ENCODE assay signal across 17 mouse cellular contexts in genomic region chr3:93597970-93598369, GRCm38 (mm10). TPM values are rescaled to one million over a fixed set of nuclear protein-coding genes. Genes with fewer than 3 reads are reported as not detected.
DNase-seq lines count a peak whose midpoint lies in the region; ATAC-seq and TF ChIP-seq lines count a peak whose summit lies in the region.
"Had no signal": no experiment of that assay in that cellular context is flagged by ENCODE, and none has a peak within 500 bp of the region (broad histone marks: within the 10 kb centered on the region; RNA-seq: fewer than 3 reads in every experiment).

No protein-coding gene starts in this region.

- H3K9ac ChIP-seq in intestine, embryonic 15.5 days, result no peak overlapping the region
- H3K9ac ChIP-seq in stomach, postnatal 0 days (ENCODE audit: low read length), result no peak overlapping the region
- no peak overlapping the region for H3K9ac ChIP-seq in liver, embryonic 11.5 days (ENCODE audit: low read depth, low read length)
- H3K9ac ChIP-seq: midbrain, embryonic 12.5 days had no signal

- H3K27me3 ChIP-seq in kidney, adult 2 months (replicated peaks; ENCODE audit: control insufficient read depth, insufficient read depth, low read length), result no peaks in the 10 kb centered on the region
- H3K27me3 ChIP-seq in testis, adult 2 months (ENCODE audit: control insufficient read depth, insufficient read depth, low read length), result no peaks in the 10 kb centered on the region
- no peaks in the 10 kb centered on the region for H3K27me3 ChIP-seq in intestine, embryonic 15.5 days (replicated peaks)
- H3K27me3 ChIP-seq in stomach, postnatal 0 days (ENCODE audit: control insufficient read depth, insufficient read depth, low read length), result no peaks in the 10 kb centered on the region
- no peaks in the 10 kb centered on the region for H3K27me3 ChIP-seq in liver, embryonic 11.5 days (replicated peaks; ENCODE audit: control insufficient read depth, insufficient read depth, low read length)
- H3K27me3 ChIP-seq: midbrain, embryonic 12.5 days had no signal

- H3K36me3 ChIP-seq in kidney, adult 2 months (ENCODE audit: control insufficient read depth, insufficient read depth, low read length), result no peaks in the 10 kb centered on the region
- no peaks in the 10 kb centered on the region for H3K36me3 ChIP-seq in testis, adult 2 months (ENCODE audit: control insufficient read depth, insufficient read depth, low read length)
- no peaks in the 10 kb centered on the region for H3K36me3 ChIP-seq in intestine, embryonic 15.5 days
- H3K36me3 ChIP-seq in stomach, postnatal 0 days (ENCODE audit: control insufficient read depth, insufficient read depth, low read length), result no peaks in the 10 kb centered on the region
- H3K36me3 ChIP-seq in liver, embryonic 11.5 days (ENCODE audit: control insufficient read depth, insufficient read depth, low read length), result no peaks in the 10 kb centered on the region
- H3K36me3 ChIP-seq: midbrain, embryonic 12.5 days had no signal

- no peak for TF ChIP-seq EP300 in stomach, postnatal 0 days (optimal IDR thresholded peaks at IDR 0.05)

- ATAC-seq in intestine, embryonic 15.5 days, result peak; percentile 40
- ATAC-seq in stomach, postnatal 0 days (ENCODE audit: low FRiP score, low TSS enrichment), result no peak
- ATAC-seq in liver, embryonic 11.5 days (replicated peaks; ENCODE audit: low FRiP score), result no peak

- TF ChIP-seq POLR2A in kidney, adult 2 months (IDR thresholded peaks at IDR 0.05; ENCODE audit: low read depth, low read length), result no peak
- no peak for TF ChIP-seq POLR2A in testis, adult 2 months (IDR thresholded peaks at IDR 0.05; ENCODE audit: control insufficient read depth, low read depth, low read length)

- 71% methylated on average over 7 of the region's 7 CpGs for WGBS in kidney, adult 2 months
- WGBS in intestine, embryonic 15.5 days, result 76% methylated on average over 7 of the region's 7 CpGs
- 76% methylated on average over 7 of the region's 7 CpGs for WGBS in stomach, postnatal 0 days
- WGBS in liver, embryonic 11.5 days, result 83% methylated on average over 7 of the region's 7 CpGs

- H3K9me3 ChIP-seq in intestine, embryonic 15.5 days, result no peaks in the 10 kb centered on the region
- H3K9me3 ChIP-seq in stomach, postnatal 0 days (ENCODE audit: control insufficient read depth, low read length), result no peaks in the 10 kb centered on the region
- H3K9me3 ChIP-seq in liver, embryonic 11.5 days (ENCODE audit: control insufficient read depth, low read length), result no peaks in the 10 kb centered on the region
- H3K9me3 ChIP-seq: midbrain, embryonic 12.5 days had no signal

- H3K4me2 ChIP-seq in intestine, embryonic 15.5 days (replicated peaks), result no peak overlapping the region
- no peak overlapping the region for H3K4me2 ChIP-seq in stomach, postnatal 0 days (replicated peaks; ENCODE audit: low read depth)
- no peak overlapping the region for H3K4me2 ChIP-seq in liver, embryonic 11.5 days
- H3K4me2 ChIP-seq: midbrain, embryonic 12.5 days had no signal

- no peak for DNase-seq in kidney, adult 2 months
- no peak for DNase-seq in kidney, adult 8-10 months
- DNase-seq in testis, postnatal 10 days (ENCODE audit: low spot score), result no peak
- DNase-seq in stomach, postnatal 0 days (ENCODE audit: low spot score), result no peak
- no peak for DNase-seq in adrenal gland, postnatal 36 days
- no peak for DNase-seq in liver, embryonic 11.5 days (ENCODE audit: low spot score)
- DNase-seq: adrenal gland, postnatal 14 days; cerebellum, postnatal 14 days; liver had no signal

- peak overlapping the region; percentile 89 for H3K27ac ChIP-seq in kidney, adult 2 months (ENCODE audit: insufficient read depth, low read depth, low read length)
- 0 out of 2 replicates have a peak overlapping the region, but pooled peaks have one; percentile 11 for H3K27ac ChIP-seq in testis, adult 2 months (ENCODE audit: control insufficient read depth, insufficient read depth, low read depth, low read length)
- peak overlapping the region; percentile 86 for H3K27ac ChIP-seq in intestine, embryonic 15.5 days
- peak overlapping the region; percentile 86 for H3K27ac ChIP-seq in stomach, postnatal 0 days (replicated peaks)
- no peak overlapping the region for H3K27ac ChIP-seq in liver, embryonic 11.5 days (ENCODE audit: low read depth, low read length)
- H3K27ac ChIP-seq: midbrain, embryonic 12.5 days had no signal

- H3K4me3 ChIP-seq in kidney, adult 2 months (ENCODE audit: insufficient read depth, low read depth, low read length), result no peak overlapping the region
- H3K4me3 ChIP-seq in testis, adult 2 months (ENCODE audit: control insufficient read depth, low read depth, low read length), result no peak overlapping the region
- H3K4me3 ChIP-seq in intestine, embryonic 15.5 days (replicated peaks), result no peak overlapping the region
- H3K4me3 ChIP-seq in stomach, postnatal 0 days (ENCODE audit: low read depth, low read length), result no peak overlapping the region
- H3K4me3 ChIP-seq in liver, embryonic 11.5 days (ENCODE audit: low read depth, low read length), result no peak overlapping the region
- H3K4me3 ChIP-seq: midbrain, embryonic 12.5 days had no signal

- no peak for TF ChIP-seq CTCF in kidney, adult 2 months (conservative IDR thresholded peaks at IDR 0.05; ENCODE audit: insufficient read depth, insufficient read length, low read depth, low read length)
- TF ChIP-seq CTCF in testis, adult 2 months (IDR thresholded peaks at IDR 0.05; ENCODE audit: control insufficient read depth, insufficient read depth, insufficient replicate concordance, low read depth, low read length), result no peak
- TF ChIP-seq CTCF in stomach, postnatal 0 days (IDR thresholded peaks at IDR 0.05; ENCODE audit: low read depth), result no peak

- H3K4me1 ChIP-seq in kidney, adult 2 months (ENCODE audit: control insufficient read depth, insufficient read depth, low read length), result peaks cover 39% of the 10 kb centered on the region; the same call in 1 of the 2 replicates
- no peaks in the 10 kb centered on the region for H3K4me1 ChIP-seq in testis, adult 2 months (ENCODE audit: control insufficient read depth, insufficient read depth, low read length)
- peaks cover 4% of the 10 kb centered on the region; the same call in 1 of the 2 replicates for H3K4me1 ChIP-seq in intestine, embryonic 15.5 days (replicated peaks)
- 0 out of 2 replicates have a peak, but pooled peaks cover 2% of the 10 kb centered on the region for H3K4me1 ChIP-seq in stomach, postnatal 0 days (replicated peaks; ENCODE audit: control insufficient read depth, insufficient read depth)
- no peaks in the 10 kb centered on the region for H3K4me1 ChIP-seq in liver, embryonic 11.5 days (replicated peaks; ENCODE audit: control insufficient read depth, insufficient read depth, low read length)

RNA-seq across cellular contexts. Expression of gene S100a10, which starts 43.1 kb away (rescaled TPM):
- 83.6 and 104 TPM in 2 replicates for polyA plus RNA-seq in kidney, adult 2 months (2012; rRNA removed)
- 6.5 and 8.5 TPM in 2 replicates for polyA plus RNA-seq in testis, adult 2 months (2012; rRNA removed)
- polyA plus RNA-seq in intestine, embryonic 15.5 days (2015; fragmentation: Nextera tagmentation; extraction: Ambion mirVana), result 640 and 689 TPM in 2 replicates
- 314 and 375 TPM in 2 replicates for polyA plus RNA-seq in stomach, postnatal 0 days (2015; fragmentation: Nextera tagmentation; extraction: Ambion mirVana)
- total RNA-seq in adrenal gland, postnatal 36 days (2021), result 100 to 1,000 TPM; 166 to 192 TPM
- 137 and 144 TPM in 2 replicates for polyA plus RNA-seq in liver, embryonic 11.5 days (2014; fragmentation: Nextera tagmentation; extraction: Ambion mirVana)

RNA-seq across cellular contexts. Expression of gene Tdpoz2, which starts 54.5 kb away (rescaled TPM):
- polyA plus RNA-seq in kidney, adult 2 months (2012; rRNA removed), result not detected in 2 replicates
- polyA plus RNA-seq in testis, adult 2 months (2012; rRNA removed), result not detected in 2 replicates
- polyA plus RNA-seq in intestine, embryonic 15.5 days (2015; fragmentation: Nextera tagmentation; extraction: Ambion mirVana), result not detected in 2 replicates
- not detected in 2 replicates for polyA plus RNA-seq in stomach, postnatal 0 days (2015; fragmentation: Nextera tagmentation; extraction: Ambion mirVana)
- total RNA-seq in adrenal gland, postnatal 36 days (2021), result under 1 TPM in 1 of 2 experiments, not detected in 1; 0.46 TPM
- not detected in 2 replicates for polyA plus RNA-seq in liver, embryonic 11.5 days (2014; fragmentation: Nextera tagmentation; extraction: Ambion mirVana)
- total RNA-seq: layer of hippocampus, adult 8-10 months; left cerebral cortex, adult 8-10 months had no signal
- polyA plus RNA-seq: hindbrain, embryonic 16.5 days; midbrain, embryonic 12.5 days; neural tube, embryonic 11.5 days; urinary bladder, adult 2 months had no signal
